Mouse (Mus musculus): ENCODE data around the gene Lrriq1. TPM values are rescaled to one million over a fixed set of nuclear protein-coding genes. Genes with fewer than 3 reads are reported as not detected.

The Lrriq1 gene
- polyA plus RNA-seq, 2 experiments: not detected

DNA sequence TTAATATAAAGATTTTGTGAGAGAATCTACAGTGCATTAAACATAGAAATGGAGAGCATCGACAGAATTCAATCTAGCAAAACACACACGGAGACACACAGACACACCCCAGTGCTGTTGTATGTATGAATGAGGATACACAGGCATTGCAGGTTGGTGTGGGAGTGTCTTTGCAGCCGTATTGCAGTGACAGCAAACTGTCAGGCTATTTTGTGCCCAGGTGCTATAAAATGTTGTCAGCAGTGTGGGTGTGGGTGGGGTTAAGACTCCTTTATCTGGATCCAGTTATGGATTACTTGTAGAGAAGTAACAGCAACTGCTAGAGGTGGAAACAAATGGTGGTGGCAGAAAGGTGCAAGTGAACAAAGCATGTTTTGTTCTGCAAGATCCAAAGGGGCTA lies 189.5 kb downstream of the Lrriq1 start:
- Histone ChIP-seq H3K9ac (replicated peaks) (no peak overlapping the region), H3K27ac (no peak overlapping the region), H3K27me3 (ENCODE audit: control insufficient read depth, insufficient read depth, low read length) (no peaks in the 10 kb centered on the region), H3K36me3 (replicated peaks; ENCODE audit: control insufficient read depth, insufficient read depth, low read depth) (no peaks in the 10 kb centered on the region), H3K9me3 (ENCODE audit: control insufficient read depth, low read length) (no peaks in the 10 kb centered on the region), H3K4me3 (ENCODE audit: insufficient read depth in 1 of 2, low read depth in 2 of 2, low read length in 2 of 2) (no peak overlapping the region), H3K4me2 (ENCODE audit: low read depth) (no peak overlapping the region), H3K4me1 (replicated peaks; ENCODE audit: control insufficient read depth in 2 of 2, insufficient read depth in 2 of 2, low read length in 1 of 2) (no peaks in the 10 kb centered on the region)
- WGBS (ENCODE audit: insufficient replicate concordance): 53% methylated on average over 3 of the region's 3 CpGs
- no peak for TF ChIP-seq EP300 (IDR thresholded peaks at IDR 0.05; ENCODE audit: low read depth)
- TF ChIP-seq CTCF (IDR thresholded peaks at IDR 0.05; ENCODE audit: low read depth): no peak
- ATAC-seq (ENCODE audit: insufficient read depth) (no peak), DNase-seq (ENCODE audit: low read depth in 3 of 3, low spot score in 3 of 3) (no peak)

GRCm38 (mm10) chr10:103045019-103045418 lies 191.1 kb downstream of the Lrriq1 start:
- H3K4me1 ChIP-seq (replicated peaks; ENCODE audit: control insufficient read depth in 2 of 2, insufficient read depth in 2 of 2, low read length in 1 of 2): no peaks in the 10 kb centered on the region
- ATAC-seq (ENCODE audit: insufficient read depth) (no peak), DNase-seq (ENCODE audit: low read depth in 3 of 3, low spot score in 3 of 3) (no peak)
- no peak overlapping the region for H3K9ac ChIP-seq (replicated peaks)
- H3K27me3 ChIP-seq (ENCODE audit: control insufficient read depth, insufficient read depth, low read length): no peaks in the 10 kb centered on the region
- H3K4me3 ChIP-seq (ENCODE audit: insufficient read depth in 1 of 2, low read depth in 2 of 2, low read length in 2 of 2): no peak overlapping the region
- H3K27ac ChIP-seq: no peak overlapping the region
- no peak overlapping the region for H3K4me2 ChIP-seq (ENCODE audit: low read depth)
- H3K36me3 ChIP-seq (replicated peaks; ENCODE audit: control insufficient read depth, insufficient read depth, low read depth): no peaks in the 10 kb centered on the region
- TF ChIP-seq EP300 (IDR thresholded peaks at IDR 0.05; ENCODE audit: low read depth) (no peak), CTCF (IDR thresholded peaks at IDR 0.05; ENCODE audit: low read depth) (no peak)
- H3K9me3 ChIP-seq (ENCODE audit: control insufficient read depth, low read length): no peaks in the 10 kb centered on the region
- 25% methylated on average over 2 of the region's 2 CpGs for WGBS (ENCODE audit: insufficient replicate concordance)

DNA sequence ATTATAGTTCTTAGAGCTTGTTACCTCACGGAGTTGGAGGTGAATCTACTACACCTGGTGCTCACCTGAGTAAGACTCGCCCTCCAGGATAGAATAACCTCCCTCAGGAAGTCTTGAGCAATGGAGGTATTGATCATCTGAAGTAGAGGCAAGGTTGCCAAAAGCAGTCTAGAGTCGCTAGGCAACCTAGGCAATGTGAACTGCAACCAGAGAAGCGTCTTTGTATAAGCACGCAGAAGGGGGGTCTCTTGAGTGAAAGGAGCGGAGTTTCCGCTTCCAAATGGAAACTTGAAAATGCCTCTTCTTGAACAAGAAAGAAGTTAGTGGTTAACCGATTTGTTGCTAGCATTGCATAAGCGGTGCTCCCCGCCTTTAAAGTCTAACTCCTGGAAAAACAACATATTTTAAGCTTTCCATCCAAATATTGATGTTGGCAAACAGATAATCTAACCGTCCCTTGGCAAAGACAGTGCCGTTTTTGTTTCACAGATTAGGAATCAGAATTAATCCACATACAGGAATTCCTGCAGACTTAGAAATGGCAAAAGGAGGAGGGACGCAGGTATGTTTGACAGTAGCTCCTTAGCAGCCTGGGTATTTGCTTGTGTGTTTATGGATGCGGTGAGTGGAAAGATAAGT lies 201.0 kb downstream of the Lrriq1 start:
- Histone ChIP-seq H3K36me3 (replicated peaks; ENCODE audit: control insufficient read depth, insufficient read depth, low read depth) (no peaks in the 10 kb centered on the region), H3K4me1 (replicated peaks; ENCODE audit: control insufficient read depth in 2 of 2, insufficient read depth in 2 of 2, low read length in 1 of 2) (no peaks in the 10 kb centered on the region), H3K4me2 (ENCODE audit: low read depth) (no peak overlapping the region), H3K27ac (no peak overlapping the region), H3K4me3 (ENCODE audit: insufficient read depth in 1 of 2, low read depth in 2 of 2, low read length in 2 of 2) (no peak overlapping the region), H3K9ac (replicated peaks) (no peak overlapping the region), H3K9me3 (ENCODE audit: control insufficient read depth, low read length) (no peaks in the 10 kb centered on the region), H3K27me3 (ENCODE audit: control insufficient read depth, insufficient read depth, low read length) (peaks cover 36% of the 10 kb centered on the region)
- TF ChIP-seq CTCF (IDR thresholded peaks at IDR 0.05; ENCODE audit: low read depth) (no peak), EP300 (IDR thresholded peaks at IDR 0.05; ENCODE audit: low read depth) (no peak)
- no peak for DNase-seq (ENCODE audit: low read depth in 3 of 3, low spot score in 3 of 3)
- WGBS (ENCODE audit: insufficient replicate concordance): 2% methylated on average over 14 of the region's 14 CpGs
- no peak for ATAC-seq (ENCODE audit: insufficient read depth)

- no peak for TF ChIP-seq EP300 (IDR thresholded peaks at IDR 0.05; ENCODE audit: low read depth)
- TF ChIP-seq CTCF (IDR thresholded peaks at IDR 0.05; ENCODE audit: low read depth): no peak
- Histone ChIP-seq H3K9ac (replicated peaks) (no peak overlapping the region), H3K9me3 (ENCODE audit: control insufficient read depth, low read length) (no peaks in the 10 kb centered on the region), H3K27ac (no peak overlapping the region), H3K4me1 (replicated peaks; ENCODE audit: control insufficient read depth in 2 of 2, insufficient read depth in 2 of 2, low read length in 1 of 2) (no peaks in the 10 kb centered on the region), H3K36me3 (replicated peaks; ENCODE audit: control insufficient read depth, insufficient read depth, low read depth) (no peaks in the 10 kb centered on the region), H3K4me2 (ENCODE audit: low read depth) (no peak overlapping the region), H3K4me3 (ENCODE audit: insufficient read depth in 1 of 2, low read depth in 2 of 2, low read length in 2 of 2) (no peak overlapping the region), H3K27me3 (ENCODE audit: control insufficient read depth, insufficient read depth, low read length) (peaks cover 77% of the 10 kb centered on the region)
- ATAC-seq (ENCODE audit: insufficient read depth) (no peak), DNase-seq (ENCODE audit: low read depth in 3 of 3, low spot score in 3 of 3) (no peak)
- 4% methylated on average over 11 of the region's 11 CpGs for WGBS (ENCODE audit: insufficient replicate concordance)
These were observed 205.2 kb downstream of the Lrriq1 start for GRCm38 (mm10) chr10:103030931-103031330.

- DNase-seq (ENCODE audit: low read depth in 3 of 3, low spot score in 3 of 3): no peak
- Histone ChIP-seq H3K4me2 (ENCODE audit: low read depth) (no peak within 1 kb of the TSS), H3K4me3 (ENCODE audit: insufficient read depth in 1 of 2, low read depth in 2 of 2, low read length in 2 of 2) (no peak within 1 kb of the TSS), H3K4me1 (replicated peaks; ENCODE audit: control insufficient read depth in 2 of 2, insufficient read depth in 2 of 2, low read length in 1 of 2) (no peaks in the 10 kb centered on the region), H3K27ac (no peak within 1 kb of the TSS), H3K36me3 (replicated peaks; ENCODE audit: control insufficient read depth, insufficient read depth, low read depth) (no peaks in the 10 kb centered on the region), H3K9ac (replicated peaks) (no peak within 1 kb of the TSS), H3K27me3 (ENCODE audit: control insufficient read depth, insufficient read depth, low read length) (peaks cover 77% of the 10 kb centered on the region), H3K9me3 (ENCODE audit: control insufficient read depth, low read length) (no peaks in the 10 kb centered on the region)
- ATAC-seq (ENCODE audit: insufficient read depth): no peak
- WGBS (ENCODE audit: insufficient replicate concordance): 3% methylated on average over 32 of the region's 32 CpGs
- TF ChIP-seq CTCF (IDR thresholded peaks at IDR 0.05; ENCODE audit: low read depth) (no peak), EP300 (IDR thresholded peaks at IDR 0.05; ENCODE audit: low read depth) (no peak)
These were observed 206.2 kb downstream of the Lrriq1 start, which contains the start of gene Alx1 for GRCm38 (mm10) chr10:103029730-103030490. TSS of gene Alx1 (minus strand) at chr10:103030215.
